Mouse (Mus musculus): ENCODE measurements around the gene Lfng. TPM values are rescaled to one million over a fixed set of nuclear protein-coding genes. Genes with fewer than 3 reads are reported as not detected.

Gene Lfng
- polyA plus RNA-seq, 1 experiment, result 1.4 TPM

- Histone ChIP-seq H3K4me3 (ENCODE audit: control insufficient read depth, low read depth, low read length) (no peak overlapping the region), H3K36me3 (ENCODE audit: control insufficient read depth, insufficient read depth, low read length) (no peaks in the 10 kb centered on the region), H3K27ac (ENCODE audit: control insufficient read depth, insufficient read depth, low read depth, low read length) (no peak overlapping the region), H3K4me1 (ENCODE audit: control insufficient read depth, insufficient read depth, low read length) (peaks cover 18% of the 10 kb centered on the region), H3K27me3 (ENCODE audit: control insufficient read depth, insufficient read depth, low read length) (no peaks in the 10 kb centered on the region)
- TF ChIP-seq CTCF (IDR thresholded peaks at IDR 0.05; ENCODE audit: control insufficient read depth, insufficient read depth, insufficient replicate concordance, low read depth, low read length) (no peak), POLR2A (IDR thresholded peaks at IDR 0.05; ENCODE audit: control insufficient read depth, low read depth, low read length) (no peak)
These were observed 39.4 kb upstream of the Lfng start for GRCm38 (mm10) chr5:140567751-140568150.

GRCm38 (mm10) chr5:140568321-140568970 is 38.7 kb upstream of the Lfng start:
- no peak overlapping the region for H3K27ac ChIP-seq (ENCODE audit: control insufficient read depth, insufficient read depth, low read depth, low read length)
- no peaks in the 10 kb centered on the region for H3K36me3 ChIP-seq (ENCODE audit: control insufficient read depth, insufficient read depth, low read length)
- TF ChIP-seq CTCF (IDR thresholded peaks at IDR 0.05; ENCODE audit: control insufficient read depth, insufficient read depth, insufficient replicate concordance, low read depth, low read length) (peak; percentile 54), POLR2A (IDR thresholded peaks at IDR 0.05; ENCODE audit: control insufficient read depth, low read depth, low read length) (no peak)
- H3K4me1 ChIP-seq (ENCODE audit: control insufficient read depth, insufficient read depth, low read length), result peaks cover 18% of the 10 kb centered on the region
- H3K4me3 ChIP-seq (ENCODE audit: control insufficient read depth, low read depth, low read length), result no peak overlapping the region
- no peaks in the 10 kb centered on the region for H3K27me3 ChIP-seq (ENCODE audit: control insufficient read depth, insufficient read depth, low read length)

- TF ChIP-seq POLR2A (IDR thresholded peaks at IDR 0.05; ENCODE audit: control insufficient read depth, low read depth, low read length) (no peak), CTCF (IDR thresholded peaks at IDR 0.05; ENCODE audit: control insufficient read depth, insufficient read depth, insufficient replicate concordance, low read depth, low read length) (no peak)
- Histone ChIP-seq H3K4me3 (ENCODE audit: control insufficient read depth, low read depth, low read length) (no peak overlapping the region), H3K27me3 (ENCODE audit: control insufficient read depth, insufficient read depth, low read length) (no peaks in the 10 kb centered on the region), H3K36me3 (ENCODE audit: control insufficient read depth, insufficient read depth, low read length) (no peaks in the 10 kb centered on the region), H3K27ac (ENCODE audit: control insufficient read depth, insufficient read depth, low read depth, low read length) (no peak overlapping the region), H3K4me1 (ENCODE audit: control insufficient read depth, insufficient read depth, low read length) (peaks cover 18% of the 10 kb centered on the region)
These were observed 38.0 kb upstream of the Lfng start for GRCm38 (mm10) chr5:140569032-140569595.

DNA sequence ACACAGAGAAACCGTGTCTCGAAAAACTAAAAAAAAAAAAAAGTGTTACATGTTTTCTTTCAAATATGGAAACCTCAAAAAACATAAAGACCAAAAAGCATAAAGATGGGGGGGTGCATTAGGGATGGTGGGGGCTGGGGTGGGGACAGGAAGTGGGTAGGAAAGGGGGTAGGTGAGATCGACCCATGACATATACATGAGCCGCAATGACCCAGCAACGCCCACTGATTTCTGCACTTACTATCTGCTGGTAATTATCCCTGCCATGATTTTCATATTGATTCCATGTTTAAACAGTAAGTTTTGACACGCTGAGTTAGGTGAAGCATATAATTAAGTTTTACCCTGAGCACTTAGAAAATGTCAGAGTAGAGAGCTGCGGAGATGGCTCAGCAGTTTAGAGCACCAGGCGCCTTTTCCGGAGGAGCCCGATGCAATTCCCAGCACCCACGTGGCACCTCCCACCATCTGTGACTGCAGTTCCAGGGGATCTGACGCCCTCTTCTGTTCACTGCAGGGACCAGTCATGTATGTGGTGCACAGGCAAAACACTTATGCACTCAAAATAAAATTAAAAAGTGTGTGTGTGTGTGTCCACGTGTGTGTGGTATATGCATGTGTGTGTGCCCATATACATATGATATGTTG is 36.8 kb upstream of the Lfng start:
- Histone ChIP-seq H3K4me3 (ENCODE audit: control insufficient read depth, low read depth, low read length) (no peak overlapping the region), H3K36me3 (ENCODE audit: control insufficient read depth, insufficient read depth, low read length) (no peaks in the 10 kb centered on the region), H3K27ac (ENCODE audit: control insufficient read depth, insufficient read depth, low read depth, low read length) (no peak overlapping the region), H3K27me3 (ENCODE audit: control insufficient read depth, insufficient read depth, low read length) (no peaks in the 10 kb centered on the region), H3K4me1 (ENCODE audit: control insufficient read depth, insufficient read depth, low read length) (peaks cover 18% of the 10 kb centered on the region)
- TF ChIP-seq POLR2A (IDR thresholded peaks at IDR 0.05; ENCODE audit: control insufficient read depth, low read depth, low read length) (no peak), CTCF (IDR thresholded peaks at IDR 0.05; ENCODE audit: control insufficient read depth, insufficient read depth, insufficient replicate concordance, low read depth, low read length) (no peak)

- Histone ChIP-seq H3K4me1 (ENCODE audit: control insufficient read depth, insufficient read depth, low read length) (peaks cover 18% of the 10 kb centered on the region), H3K4me3 (ENCODE audit: control insufficient read depth, low read depth, low read length) (no peak overlapping the region), H3K27me3 (ENCODE audit: control insufficient read depth, insufficient read depth, low read length) (no peaks in the 10 kb centered on the region), H3K27ac (ENCODE audit: control insufficient read depth, insufficient read depth, low read depth, low read length) (no peak overlapping the region), H3K36me3 (ENCODE audit: control insufficient read depth, insufficient read depth, low read length) (no peaks in the 10 kb centered on the region)
- TF ChIP-seq POLR2A (IDR thresholded peaks at IDR 0.05; ENCODE audit: control insufficient read depth, low read depth, low read length) (no peak), CTCF (IDR thresholded peaks at IDR 0.05; ENCODE audit: control insufficient read depth, insufficient read depth, insufficient replicate concordance, low read depth, low read length) (no peak)
These were observed 35.9 kb upstream of the Lfng start for GRCm38 (mm10) chr5:140571201-140571600.

GRCm38 (mm10) chr5:140571673-140572072 is 35.4 kb upstream of the Lfng start:
- Histone ChIP-seq H3K4me1 (ENCODE audit: control insufficient read depth, insufficient read depth, low read length) (peaks cover 18% of the 10 kb centered on the region), H3K36me3 (ENCODE audit: control insufficient read depth, insufficient read depth, low read length) (no peaks in the 10 kb centered on the region), H3K27ac (ENCODE audit: control insufficient read depth, insufficient read depth, low read depth, low read length) (no peak overlapping the region), H3K27me3 (ENCODE audit: control insufficient read depth, insufficient read depth, low read length) (no peaks in the 10 kb centered on the region), H3K4me3 (ENCODE audit: control insufficient read depth, low read depth, low read length) (no peak overlapping the region)
- TF ChIP-seq CTCF (IDR thresholded peaks at IDR 0.05; ENCODE audit: control insufficient read depth, insufficient read depth, insufficient replicate concordance, low read depth, low read length), result no peak
- no peak for TF ChIP-seq POLR2A (IDR thresholded peaks at IDR 0.05; ENCODE audit: control insufficient read depth, low read depth, low read length)

DNA sequence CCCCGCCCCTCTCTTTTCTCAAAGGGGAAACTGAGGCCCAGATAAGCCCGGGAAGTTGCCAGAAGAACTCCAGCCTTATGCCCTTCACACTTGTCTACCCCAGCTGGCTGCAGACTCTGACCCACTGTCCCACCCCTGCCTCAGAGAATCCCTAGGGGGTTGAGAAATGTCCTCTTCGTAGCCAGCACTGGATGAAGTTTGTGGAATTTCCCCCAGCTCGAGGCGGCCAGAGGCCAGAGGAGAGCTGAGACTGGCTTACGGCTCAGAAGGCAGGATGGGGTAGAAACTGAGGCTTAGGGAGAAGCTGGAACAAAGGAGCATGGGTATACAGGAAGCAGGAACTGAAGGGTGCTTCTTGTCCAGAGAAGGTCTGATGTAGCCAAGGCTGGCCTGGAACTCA is 34.5 kb upstream of the Lfng start:
- Histone ChIP-seq H3K27ac (ENCODE audit: control insufficient read depth, insufficient read depth, low read depth, low read length) (no peak overlapping the region), H3K4me1 (ENCODE audit: control insufficient read depth, insufficient read depth, low read length) (peaks cover 13% of the 10 kb centered on the region), H3K4me3 (ENCODE audit: control insufficient read depth, low read depth, low read length) (no peak overlapping the region), H3K27me3 (ENCODE audit: control insufficient read depth, insufficient read depth, low read length) (no peaks in the 10 kb centered on the region), H3K36me3 (ENCODE audit: control insufficient read depth, insufficient read depth, low read length) (no peaks in the 10 kb centered on the region)
- TF ChIP-seq CTCF (IDR thresholded peaks at IDR 0.05; ENCODE audit: control insufficient read depth, insufficient read depth, insufficient replicate concordance, low read depth, low read length), result no peak
- no peak for TF ChIP-seq POLR2A (IDR thresholded peaks at IDR 0.05; ENCODE audit: control insufficient read depth, low read depth, low read length)
